Mouse (Mus musculus): Measurements from ENCODE around the gene 4930503E14Rik.
"Not testable (repeated sequence)": the region's sequence is repeated elsewhere in the genome, so short reads cannot be mapped to it uniquely, and the experiment has no call there.

4930503E14Rik gene

GRCm38 (mm10) chr14:44213154-44213553, at the start of gene 4930503E14Rik:
Gene 4930503E14Rik (minus strand): TSS chr14:44213254.
- not testable (repeated sequence) for DNase-seq

- no peak for DNase-seq
Measured at GRCm38 (mm10) chr14:44248039-44248438, 35.0 kb upstream of the 4930503E14Rik start.

- DNase-seq = not testable (repeated sequence)
Measured at GRCm38 (mm10) chr14:44197361-44197760, 15.7 kb downstream of the 4930503E14Rik start, which contains the start of gene Gm8212. Gene Gm8212 (plus strand): TSS chr14:44197661.

GRCm38 (mm10) chr14:44123551-44123950, 89.5 kb downstream of the 4930503E14Rik start, which contains the start of gene Gm3327:
Gene Gm3327 (plus strand): TSS chr14:44123851.
- DNase-seq = not testable (repeated sequence)
